Mouse (Mus musculus) ES-E14 (cell line): ENCODE results near the gene Atpaf1. TPM values are rescaled to one million over a fixed set of nuclear protein-coding genes. Genes with fewer than 3 reads are reported as not detected.

Experiments
- DNase-seq: peaks from one replicate; pipeline ENCODE4 v3.0.0-alpha.2; 2013; ENCODE audit warnings: low read depth, low spot score
- H3K27ac ChIP-seq: 2 replicates; pipeline ENCODE4 v1.5.1; 2012; ENCODE audit warnings: low read depth, mild to moderate bottlenecking, low read length, moderate library complexity, mixed read lengths; ENCODE audit not compliant: poor library complexity, insufficient read depth, severe bottlenecking
- H3K36me3 ChIP-seq: 2 replicates; pipeline ENCODE4 v1.6.1; 2012; ENCODE audit warnings: mild to moderate bottlenecking, low read length, moderate library complexity, mixed read lengths; ENCODE audit not compliant: control insufficient read depth, poor library complexity, insufficient read depth, severe bottlenecking
- H3K4me1 ChIP-seq, 2 experiments: fragments of 150-350 bp in 1 of 2; sonication (generic) in 1 of 2; 2 replicates each; pipeline ENCODE4 v1.6.1; 2012; ENCODE audit warnings: low read length in 2 of 2, mild to moderate bottlenecking in 1 of 2, mixed read lengths in 1 of 2; ENCODE audit not compliant: control insufficient read depth in 2 of 2, insufficient read depth in 2 of 2, poor library complexity in 1 of 2
- H3K4me3 ChIP-seq, 2 experiments: fragments of 150-350 bp in 1 of 2; sonication (generic) in 1 of 2; 2 replicates each; pipeline ENCODE4 v1.5.1; 2012; ENCODE audit warnings: low read length in 2 of 2, low read depth in 1 of 2, mild to moderate bottlenecking in 1 of 2, mixed read lengths in 1 of 2; ENCODE audit not compliant: insufficient read depth in 1 of 2, poor library complexity in 1 of 2, severe bottlenecking in 1 of 2
- H3K9ac ChIP-seq: 2 replicates; pipeline ENCODE4 v1.6.1; 2012; ENCODE audit warnings: low read depth, mild to moderate bottlenecking, low read length, mixed read lengths; ENCODE audit not compliant: poor library complexity, insufficient read depth, severe bottlenecking
- H3K9me3 ChIP-seq: fragments of 150-350 bp; sonication (generic); 2 replicates; pipeline ENCODE4 v1.6.1; 2012; ENCODE audit warnings: low read depth, mild to moderate bottlenecking, low read length; ENCODE audit not compliant: control insufficient read depth, insufficient read depth
- CHD2 ChIP-seq: IDR thresholded peaks from 2 replicates; pipeline ENCODE4 v1.6.1; 2014; ENCODE audit warnings: mild to moderate bottlenecking, low read depth, low read length, inconsistent platforms
- HCFC1 ChIP-seq: IDR thresholded peaks from 2 replicates; pipeline ENCODE4 v1.6.1; 2012; ENCODE audit warnings: low read length, inconsistent platforms, borderline replicate concordance; ENCODE audit not compliant: insufficient read depth
- MAFK ChIP-seq: IDR thresholded peaks from 2 replicates; pipeline ENCODE4 v1.6.1; 2014; ENCODE audit warnings: mild to moderate bottlenecking, low read depth, low read length, inconsistent platforms; ENCODE audit not compliant: insufficient read depth
- ZC3H11A ChIP-seq: IDR thresholded peaks from 2 replicates; pipeline ENCODE4 v1.6.1; 2012; ENCODE audit warnings: low read depth, mild to moderate bottlenecking, inconsistent platforms, low read length, borderline replicate concordance
- ZNF384 ChIP-seq: IDR thresholded peaks from 2 replicates; pipeline ENCODE4 v1.6.1; 2012; ENCODE audit warnings: low read depth, low read length, inconsistent platforms
- in situ Hi-C, 2 experiments: fragments of 600-800 bp; cut with MboI; formaldehyde crosslinking; loops; one replicate each; pipeline ENCODE4 v1.15.1; 2025; ENCODE audit warnings: low sequenced_read_pairs in 2 of 2, inconsistent platforms in 1 of 2; ENCODE audit not compliant: unreplicated experiment in 2 of 2
- total RNA-seq: library from RNA; depleted of rRNA; stranded (reverse); fragments of 300-350 nt; gene quantifications from 2 replicates; pipeline ENCODE4 v1.2.3, GENCODE M21; 2012; rRNA removed

Atpaf1 gene
- 17.8 and 22.1 TPM in 2 replicates for total RNA-seq

DNA sequence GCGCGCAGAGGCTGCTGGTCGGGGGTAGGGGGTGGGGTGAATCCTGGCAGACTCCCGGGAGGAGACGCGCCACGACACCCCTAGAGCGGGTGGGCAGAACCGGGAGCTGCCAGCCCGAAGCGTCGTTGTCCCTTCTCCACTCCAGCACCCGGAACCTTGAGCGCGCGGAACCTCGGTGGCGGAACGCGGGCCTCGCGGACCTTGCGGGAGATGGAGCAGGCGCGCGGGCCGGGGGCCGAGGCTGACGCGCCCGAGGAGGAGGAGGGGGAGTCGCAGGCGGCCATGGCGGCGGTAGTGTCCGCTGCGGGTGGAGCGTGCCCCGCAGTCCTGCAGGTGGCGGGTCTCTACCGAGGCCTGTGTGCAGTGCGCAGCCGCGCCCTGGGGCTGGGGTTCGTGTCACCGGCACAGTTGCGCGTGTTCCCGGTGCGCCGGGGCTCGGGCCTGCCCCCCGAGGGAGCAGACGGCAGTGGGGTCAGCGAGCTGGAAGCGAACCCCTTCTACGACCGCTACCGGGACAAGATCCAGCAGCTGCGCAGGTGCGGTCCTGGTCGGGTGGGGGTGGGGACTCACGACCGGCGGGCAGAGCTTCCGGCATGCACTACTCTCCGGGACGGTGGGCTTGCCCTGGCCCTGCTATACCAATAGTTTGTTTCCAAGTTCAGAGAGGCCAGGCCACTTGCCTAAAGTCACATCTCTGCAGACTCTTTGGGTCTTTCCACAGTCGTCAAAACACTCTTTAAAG, at the start of gene Atpaf1:
Atpaf1 (plus strand) TSS at position 44 of the 742 bp plus-strand sequence.
- Histone ChIP-seq H3K4me3 (peak within 1 kb of the TSS; percentile 68 to 75), H3K9me3 (no peaks in the 10 kb centered on the region), H3K36me3 (peaks cover 2% of the 10 kb centered on the region), H3K4me1 (peaks cover 0 to 6% of the 10 kb centered on the region in 2 experiments; a peak in 2 of 4 replicates), H3K9ac (peak within 1 kb of the TSS; percentile 76), H3K27ac (peak within 1 kb of the TSS; percentile 58)
- in situ Hi-C loops, result no loop called here
- TF ChIP-seq HCFC1, result peak; percentile 73
- TF ChIP-seq ZNF384, result no peak
- peak; percentile 27 for DNase-seq

GRCm38 (mm10) chr4:115734867-115735266, 49.7 kb upstream of the Atpaf1 start:
- H3K36me3 ChIP-seq, result no peaks in the 10 kb centered on the region
- DNase-seq, result no peak

GRCm38 (mm10) chr4:115737551-115738041, 47.0 kb upstream of the Atpaf1 start, which contains the start of gene Efcab14:
Gene Efcab14, plus strand, starts transcription at chr4:115737744.
- in situ Hi-C loops, result loop anchor here (10.0 to 25.0 kb wide), 3 partner anchors 157 to 250 kb away; partner anchors contain the start of gene 6430628N08Rik (in 1 of the 2)
- peak; percentile 97 for DNase-seq
- Histone ChIP-seq H3K4me3 (peak within 1 kb of the TSS; percentile 92 to 99), H3K36me3 (peaks cover 8% of the 10 kb centered on the region; the same call in 1 of the 2 replicates), H3K4me1 (peaks cover 2 to 7% of the 10 kb centered on the region in 2 experiments; a peak in 2 of 4 replicates), H3K9me3 (no peaks in the 10 kb centered on the region), H3K9ac (peak within 1 kb of the TSS; percentile 97), H3K27ac (peak within 1 kb of the TSS; percentile 43; the same call in 1 of the 2 replicates)
- TF ChIP-seq CHD2 (no peak), ZNF384 (no peak), HCFC1 (peak; percentile 73; the same call in 1 of the 2 replicates), MAFK (0 out of 2 replicates have a peak, but pooled peaks have one; percentile 5), ZC3H11A (no peak)

More at GRCm38 (mm10) chr4:115734867-115735266, 49.7 kb upstream of the Atpaf1 start:
- Histone ChIP-seq H3K4me3 (no peak overlapping the region), H3K27ac (no peak overlapping the region), H3K4me1 (peaks cover 2 to 7% of the 10 kb centered on the region in 2 experiments; a peak in 2 of 4 replicates), H3K9me3 (no peaks in the 10 kb centered on the region), H3K9ac (no peak overlapping the region)
- TF ChIP-seq ZNF384 (no peak), CHD2 (no peak), MAFK (peak; percentile 83), ZC3H11A (no peak)
- in situ Hi-C loops, result loop anchor here (10.0 to 25.0 kb wide), 3 partner anchors 160 to 252 kb away; partner anchors contain the start of gene 6430628N08Rik (in 1 of the 2)

- Histone ChIP-seq H3K4me3 (peak overlapping the region; percentile 92 to 99), H3K27ac (no peak overlapping the region), H3K4me1 (peaks cover 2 to 7% of the 10 kb centered on the region in 2 experiments; a peak in 2 of 4 replicates), H3K36me3 (peaks cover 11% of the 10 kb centered on the region; the same call in 1 of the 2 replicates), H3K9me3 (no peaks in the 10 kb centered on the region), H3K9ac (peak overlapping the region; percentile 97)
- in situ Hi-C loops, result loop anchor here (10.0 to 25.0 kb wide), 3 partner anchors 156 to 249 kb away; partner anchors contain the start of gene 6430628N08Rik (in 1 of the 2)
- TF ChIP-seq CHD2 (no peak), ZNF384 (no peak), HCFC1 (no peak), ZC3H11A (no peak), MAFK (no peak)
- DNase-seq, result no peak
These were observed 46.1 kb upstream of the Atpaf1 start for GRCm38 (mm10) chr4:115738481-115738985.
